Mouse (Mus musculus) cerebellum, adult 2 months (tissue): ENCODE results near the gene Nfat5.

Source experiments
- CTCF ChIP-seq: fragments of 200-500 bp; IDR thresholded peaks from 2 replicates; pipeline ENCODE4 v1.5.1; 2011; ENCODE audit warnings: low read depth, mild to moderate bottlenecking, control low read depth, low read length, moderate library complexity, borderline replicate concordance; ENCODE audit not compliant: insufficient read depth
- POLR2A ChIP-seq: fragments of 200-500 bp; IDR thresholded peaks from 2 replicates; pipeline ENCODE4 v1.6.1; 2011; ENCODE audit warnings: low read length, control low read depth, borderline replicate concordance; ENCODE audit not compliant: insufficient read depth

DNA sequence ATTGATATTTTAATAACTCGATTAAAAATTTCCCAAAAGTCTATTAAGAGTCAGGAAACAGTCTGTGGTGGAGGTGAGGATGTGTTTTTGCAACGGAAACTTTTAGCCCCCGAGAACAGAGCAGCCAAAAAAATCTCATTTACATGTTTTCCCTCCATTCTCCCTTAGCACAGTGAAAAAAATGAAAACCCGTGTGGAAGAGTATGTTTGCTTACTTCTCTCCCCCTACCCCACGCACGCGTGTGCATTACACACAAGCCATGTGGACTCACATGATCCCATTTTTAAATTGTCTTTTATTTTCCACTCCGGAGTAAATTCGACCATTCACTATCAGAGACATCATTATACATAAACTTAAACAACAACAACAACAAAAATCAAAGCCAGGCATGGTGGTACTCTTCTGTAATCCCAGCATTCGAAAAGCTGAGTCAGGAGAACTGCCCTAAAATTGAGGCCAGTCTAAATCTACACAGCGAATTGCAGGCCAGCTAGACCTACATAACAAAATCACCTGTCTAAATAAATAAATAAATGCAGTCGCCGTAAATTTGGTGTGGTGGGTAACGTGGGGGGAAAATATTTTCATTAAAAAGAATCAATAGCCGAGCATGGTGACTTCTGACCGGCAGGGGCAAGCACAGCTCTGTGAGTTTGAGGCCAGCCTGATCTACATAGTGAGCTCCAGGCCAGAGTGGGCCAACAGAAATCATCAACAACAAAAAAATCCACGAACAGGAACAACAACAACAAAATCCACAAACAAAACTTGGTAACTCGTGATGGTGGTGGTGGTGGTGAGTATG lies 947 bp upstream of the Nfat5 start:
- no peak for TF ChIP-seq POLR2A
- no peak for TF ChIP-seq CTCF
